Mouse (Mus musculus) stomach, postnatal 0 days (tissue): ENCODE results near the gene Cpm.

Experiments
- CTCF ChIP-seq: IDR thresholded peaks from 2 replicates; pipeline ENCODE4 v1.5.1; 2016; ENCODE audit warnings: antibody characterized with exemption, low read depth, mild to moderate bottlenecking, moderate library complexity
- EP300 ChIP-seq: optimal IDR thresholded peaks from 2 replicates; pipeline ENCODE3; 2016; ENCODE audit warnings: antibody characterized with exemption

DNA sequence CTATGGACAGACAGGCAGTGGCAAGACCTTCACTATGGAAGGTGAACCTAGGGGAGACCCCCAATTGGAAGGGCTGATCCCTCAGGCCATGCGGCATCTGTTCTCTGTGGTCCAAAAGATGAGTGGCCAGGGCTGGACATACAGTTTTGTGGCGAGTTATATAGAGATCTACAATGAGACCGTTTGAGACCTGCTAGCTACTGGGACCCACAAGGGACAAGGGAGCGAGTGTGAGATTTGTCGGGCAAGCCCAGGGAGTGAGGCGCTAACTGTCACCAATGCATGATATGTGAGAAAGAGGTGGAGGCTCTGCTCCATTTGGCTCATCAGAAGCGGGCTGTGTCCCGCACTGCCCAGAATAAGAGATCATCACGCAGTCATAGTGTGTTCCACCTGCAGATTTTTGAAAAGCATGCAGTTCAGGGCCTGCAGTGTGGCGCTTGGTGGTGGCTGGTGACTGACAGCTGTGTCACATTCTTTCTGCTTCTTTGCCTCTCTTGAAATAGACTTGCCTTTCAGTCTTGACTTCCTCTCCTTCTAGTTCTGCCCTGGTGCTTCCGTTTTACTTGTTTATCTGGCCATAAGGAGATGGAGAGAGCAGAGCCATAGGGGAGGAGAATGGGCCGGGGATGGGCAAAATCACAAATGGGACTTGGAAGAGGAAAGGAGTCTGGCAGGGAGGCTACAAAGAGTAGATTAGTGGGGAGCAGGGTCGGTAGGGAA, 33.7 kb upstream of the Cpm start:
- TF ChIP-seq CTCF = no peak
- no peak for TF ChIP-seq EP300
